Mouse (Mus musculus): Measurements from ENCODE around the gene Ptges3.

Gene Ptges3

GRCm38 (mm10) chr10:128092506-128093495 is 34.0 kb downstream of the Ptges3 start:
- DNase-seq, result peak; percentile 79 to 82

GRCm38 (mm10) chr10:128093496-128094294 is 34.9 kb downstream of the Ptges3 start:
- DNase-seq, result peak; percentile 64 to 75

- DNase-seq, result peak; percentile 72 to 78
Measured at GRCm38 (mm10) chr10:128094340-128094968, 35.7 kb downstream of the Ptges3 start.

- no peak for DNase-seq
Measured at GRCm38 (mm10) chr10:128095003-128095636, 36.4 kb downstream of the Ptges3 start.

- no peak for DNase-seq
Measured at GRCm38 (mm10) chr10:128096313-128096692, 37.5 kb downstream of the Ptges3 start.

- DNase-seq, result peak; percentile 92 to 93
Measured at GRCm38 (mm10) chr10:128096693-128097586, 38.2 kb downstream of the Ptges3 start.

GRCm38 (mm10) chr10:128097587-128097971 is 38.8 kb downstream of the Ptges3 start:
- peak; percentile 80 to 92 for DNase-seq

GRCm38 (mm10) chr10:128110103-128110761 is 51.5 kb downstream of the Ptges3 start:
- peak in 1 of 2 experiments; percentile 28 for DNase-seq

- no peak for DNase-seq
Measured at GRCm38 (mm10) chr10:128111227-128111626, 52.5 kb downstream of the Ptges3 start.

- DNase-seq, result no peak
Measured at GRCm38 (mm10) chr10:128123833-128124232, 65.1 kb downstream of the Ptges3 start.

GRCm38 (mm10) chr10:128124831-128125230 is 66.1 kb downstream of the Ptges3 start:
- no peak for DNase-seq

- DNase-seq, result no peak
Measured at GRCm38 (mm10) chr10:128125951-128126350, 67.2 kb downstream of the Ptges3 start.
